Mouse (Mus musculus) R1 (cell line): Measurements from ENCODE around the gene Itm2b.

Source experiments
- DNase-seq: peaks from one replicate; pipeline ENCODE4 v3.0.0-alpha.2; 2018; ENCODE audit warnings: low read depth, low spot score

The Itm2b gene

DNA sequence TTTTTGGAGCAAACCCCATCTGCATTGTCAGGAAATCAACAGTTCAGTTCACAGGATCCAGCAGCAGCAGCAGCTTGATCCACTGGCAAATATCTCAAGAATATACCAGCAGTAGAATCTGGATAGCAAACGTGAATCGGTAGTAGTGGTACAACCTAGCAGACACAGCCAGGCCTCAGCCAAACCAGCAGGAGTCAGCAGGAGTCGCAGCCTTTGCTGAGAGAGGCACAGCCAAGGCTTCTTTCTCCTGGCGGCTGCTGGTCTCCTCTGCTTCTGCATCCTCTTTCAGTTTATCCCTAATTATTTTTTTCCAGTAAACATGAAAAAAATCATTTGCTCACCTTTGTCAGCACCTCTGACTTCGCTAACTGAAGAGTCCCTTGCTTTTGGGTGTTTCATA lies 10.7 kb upstream of the Itm2b start:
- DNase-seq: no peak

DNA sequence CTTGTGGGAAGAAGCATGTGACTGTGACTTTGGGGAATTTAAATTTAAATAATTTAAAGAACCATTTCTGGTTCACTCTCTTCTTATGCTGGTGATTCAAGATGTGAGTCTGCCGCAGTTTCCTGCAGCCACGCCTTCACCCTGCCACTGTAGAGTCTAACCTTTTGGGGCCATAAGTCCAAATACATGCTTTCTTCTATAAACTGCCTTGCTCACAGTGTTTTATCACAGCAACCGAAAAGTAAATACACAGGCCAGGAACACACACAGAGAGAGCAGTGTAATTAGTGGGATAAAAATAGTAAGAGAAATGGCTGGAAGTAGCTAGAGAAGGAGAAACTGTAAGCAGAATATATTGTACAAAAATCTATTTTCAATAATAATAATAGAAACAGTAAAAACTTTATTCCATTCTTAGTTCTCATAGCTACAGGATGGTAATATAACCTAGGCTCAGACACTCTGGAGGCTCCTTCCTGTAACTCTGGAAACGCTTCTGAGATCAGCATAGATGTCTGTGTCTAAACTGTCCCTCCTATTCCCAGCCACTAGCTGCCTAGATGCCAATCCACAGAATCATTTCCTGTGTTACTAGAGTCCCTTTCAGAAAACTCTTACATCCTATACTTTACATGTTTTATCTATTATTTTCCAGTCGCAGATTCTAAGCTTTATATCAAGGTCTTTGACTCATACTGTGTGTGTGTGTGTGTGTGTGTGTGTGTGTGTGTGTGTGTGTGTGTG lies 9.3 kb upstream of the Itm2b start:
- DNase-seq: no peak

DNA sequence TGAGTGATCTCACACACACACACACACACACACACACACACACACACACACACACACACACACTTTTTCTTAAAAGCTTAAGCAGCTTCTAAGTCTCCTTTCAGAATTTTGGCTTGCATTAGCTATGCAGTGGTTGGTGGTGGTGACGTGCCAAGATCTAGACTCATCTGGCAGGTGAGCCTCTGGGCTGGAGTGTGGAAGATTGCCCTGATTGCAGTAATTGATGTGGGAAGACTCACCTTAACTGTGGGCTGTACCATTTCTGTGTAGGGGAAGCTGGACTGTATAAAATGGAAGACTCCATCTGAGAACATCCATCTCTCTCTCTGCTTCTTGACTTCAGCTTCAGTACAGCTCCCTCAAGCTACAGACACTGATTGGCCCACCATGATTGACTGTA lies 6.4 kb upstream of the Itm2b start:
- DNase-seq: no peak

DNA sequence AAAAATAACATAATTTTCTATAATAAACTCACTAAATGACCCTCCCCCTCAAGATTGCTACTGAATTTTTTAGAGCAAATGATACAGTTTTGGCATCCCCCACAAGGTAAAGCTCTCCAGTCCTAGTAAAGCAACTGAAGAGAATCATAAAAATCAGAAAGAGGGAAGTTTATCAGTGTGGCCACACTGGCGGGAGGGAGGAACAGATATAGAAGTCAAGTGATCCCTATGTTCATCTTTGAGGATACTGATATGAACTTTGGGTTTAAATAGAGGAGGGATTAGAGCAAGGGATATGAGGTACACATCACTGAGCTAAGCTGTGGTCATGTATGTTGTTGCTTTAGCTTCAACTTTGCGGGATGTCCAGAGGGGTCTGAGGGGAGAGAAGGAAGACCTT lies 5.1 kb upstream of the Itm2b start:
- DNase-seq: no peak

DNA sequence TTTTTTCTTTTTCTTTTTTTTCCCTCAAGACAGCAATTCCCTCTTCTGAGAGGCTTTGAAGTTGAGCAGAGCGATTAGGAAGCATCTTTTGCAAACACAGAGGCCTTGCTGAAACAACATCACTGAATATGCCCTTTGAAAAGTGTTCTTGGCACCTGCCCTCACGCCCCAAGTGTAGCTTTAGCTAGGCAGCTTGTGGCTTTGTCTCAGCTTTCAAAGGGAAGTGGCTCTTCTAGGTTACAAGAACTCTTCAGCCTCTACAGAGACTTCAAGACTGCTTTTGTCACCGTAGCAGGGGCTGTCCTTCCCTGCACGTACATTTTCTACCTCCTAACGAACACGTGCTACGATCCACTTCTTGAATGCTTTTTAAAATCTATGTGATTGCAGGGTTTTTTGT lies 4.0 kb upstream of the Itm2b start:
- DNase-seq: peak; percentile 24

DNA sequence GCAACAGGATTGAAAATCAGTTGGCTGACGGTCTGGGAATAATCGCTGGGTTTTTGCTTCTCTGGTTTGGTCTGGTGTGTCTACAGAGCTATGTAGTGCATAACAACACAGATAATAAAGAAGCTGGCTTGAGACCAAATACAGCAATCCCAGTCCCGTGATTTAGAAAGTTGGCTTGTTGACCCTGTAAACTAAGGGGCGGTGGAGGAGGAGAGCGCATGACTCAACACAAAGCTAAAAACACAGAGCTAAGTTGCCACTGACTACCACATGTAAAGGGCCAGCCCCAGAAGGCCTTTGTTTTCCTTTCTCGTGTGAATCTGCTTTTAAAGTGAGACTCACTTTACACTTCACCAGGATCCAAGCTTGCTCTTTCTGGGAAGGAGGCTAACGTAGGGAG lies 3.5 kb upstream of the Itm2b start:
- peak; percentile 83 for DNase-seq

DNA sequence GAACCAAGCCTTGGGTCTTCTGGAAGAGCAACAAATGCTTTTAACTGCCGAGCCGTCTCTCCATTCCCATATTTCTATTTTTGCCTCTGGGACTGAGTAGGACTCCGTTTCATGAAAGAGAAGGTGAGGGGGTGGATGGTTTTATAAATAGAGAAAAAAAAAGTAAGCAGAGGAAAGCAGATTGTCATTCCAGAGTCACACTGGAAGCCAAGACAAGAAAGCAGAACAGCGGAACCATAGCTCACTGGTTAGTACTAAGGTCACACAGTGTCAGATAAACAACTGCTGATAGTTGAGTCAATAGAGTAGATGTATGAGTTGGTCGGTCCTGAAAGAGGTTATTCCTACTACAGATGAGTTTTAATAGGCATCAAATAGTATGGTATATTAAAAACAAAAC lies 1.4 kb upstream of the Itm2b start:
- DNase-seq: no peak

DNA sequence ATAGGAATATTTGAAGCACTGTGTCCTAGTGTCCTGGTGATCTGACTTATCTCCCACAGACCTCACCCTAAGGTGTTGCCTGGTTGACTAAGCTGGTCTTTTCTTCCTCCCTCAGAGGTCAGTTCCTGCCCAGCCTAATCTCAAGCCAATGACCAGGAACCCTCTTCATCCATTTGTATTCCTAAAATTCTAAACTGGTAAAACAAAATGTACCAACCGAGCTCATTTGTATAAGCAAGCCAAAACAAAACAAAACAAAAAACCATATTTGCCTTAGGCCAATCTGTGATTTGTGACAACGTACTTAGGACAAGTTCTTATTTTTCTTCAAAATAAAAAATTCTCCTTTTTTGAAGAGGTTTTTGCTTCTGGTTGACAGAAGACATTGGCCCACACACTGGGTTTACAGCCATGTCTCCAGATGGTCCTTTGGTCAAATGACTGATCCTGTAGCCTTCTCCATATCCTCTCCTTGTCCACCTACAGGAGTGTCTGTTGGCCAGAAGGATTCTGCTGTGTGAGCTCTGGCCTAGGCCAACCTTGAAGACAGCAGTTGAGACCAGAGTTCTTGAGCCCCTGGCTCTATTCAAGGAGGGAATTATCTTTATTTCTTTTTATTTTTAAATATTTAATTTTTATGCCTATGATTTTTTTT lies 758 bp upstream of the Itm2b start:
- no peak for DNase-seq

DNA sequence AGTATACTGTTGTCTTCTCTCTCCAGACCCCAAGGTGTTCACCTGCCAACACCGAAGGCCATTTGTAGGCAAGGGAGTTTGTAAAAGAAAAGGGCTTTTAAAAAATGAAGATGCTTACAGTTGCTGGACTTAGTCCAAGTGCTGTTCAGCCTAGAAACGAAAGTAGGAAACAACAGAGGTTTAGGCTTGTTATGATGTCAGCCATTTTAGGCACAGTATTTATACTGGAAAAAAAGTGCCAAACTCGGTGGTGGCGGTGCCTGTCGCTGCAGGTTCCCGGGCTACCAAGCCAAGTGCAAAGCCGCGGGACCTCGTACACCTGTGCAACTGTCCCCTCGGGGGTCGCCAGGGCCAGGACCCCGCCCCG lies 560 bp downstream of the Itm2b start:
- DNase-seq: peak; percentile 60

DNA sequence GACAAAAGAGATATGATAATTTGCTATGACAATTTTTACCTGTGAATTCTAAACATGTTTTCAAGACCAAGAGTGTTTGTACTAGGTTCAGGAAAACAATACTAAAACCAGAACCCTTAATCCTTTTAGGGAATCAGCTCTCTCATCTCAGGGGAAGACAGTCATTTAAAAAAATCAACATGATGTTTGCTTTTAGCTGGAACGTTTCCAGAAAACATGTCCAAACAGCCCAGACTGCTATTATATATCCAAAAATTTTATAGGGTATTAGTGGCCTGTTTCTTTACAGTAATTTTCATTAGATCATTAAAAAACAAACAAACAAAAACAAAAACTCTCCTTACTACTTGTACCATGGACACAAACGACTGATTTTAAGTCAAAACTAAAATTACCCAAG lies 1.3 kb downstream of the Itm2b start:
- DNase-seq: no peak

DNA sequence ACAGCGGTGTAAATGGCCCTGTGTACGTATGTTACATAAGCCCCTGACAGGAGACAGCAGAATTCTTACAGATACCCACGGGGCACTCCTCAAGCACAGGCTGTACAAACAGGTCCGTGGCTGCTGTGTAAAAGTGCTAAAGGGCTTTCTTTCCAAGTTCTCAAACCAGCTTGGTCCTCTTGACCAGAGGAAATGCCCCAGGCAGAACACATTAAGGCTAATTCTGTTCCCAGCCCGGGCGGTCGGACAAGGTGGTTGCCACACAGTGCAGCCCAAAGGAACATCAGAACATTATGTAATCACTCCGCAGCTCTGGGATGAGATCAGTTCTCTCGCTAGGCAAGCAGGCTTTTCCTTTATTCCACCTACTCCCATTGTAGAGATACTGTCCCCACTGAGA lies 2.4 kb downstream of the Itm2b start:
- no peak for DNase-seq

DNA sequence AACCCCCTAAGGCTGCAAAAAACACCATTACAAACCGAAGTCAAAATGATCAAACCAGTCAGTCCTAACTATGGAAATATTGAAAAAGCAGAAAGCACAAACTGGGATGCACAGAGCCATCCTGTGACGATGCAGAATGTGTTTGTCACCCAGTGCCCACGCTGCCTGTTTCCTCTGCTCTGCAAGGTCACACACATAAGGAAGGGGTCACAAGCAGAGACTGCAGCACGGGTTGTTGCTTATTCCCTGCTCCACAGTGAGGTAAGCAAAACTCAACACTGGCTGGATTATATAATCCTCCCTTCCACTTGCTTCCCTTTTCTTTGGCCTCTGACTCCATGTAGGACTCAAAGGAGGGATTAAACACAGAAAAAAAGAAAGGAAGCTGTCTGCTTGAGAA lies 3.5 kb downstream of the Itm2b start:
- DNase-seq: no peak

DNA sequence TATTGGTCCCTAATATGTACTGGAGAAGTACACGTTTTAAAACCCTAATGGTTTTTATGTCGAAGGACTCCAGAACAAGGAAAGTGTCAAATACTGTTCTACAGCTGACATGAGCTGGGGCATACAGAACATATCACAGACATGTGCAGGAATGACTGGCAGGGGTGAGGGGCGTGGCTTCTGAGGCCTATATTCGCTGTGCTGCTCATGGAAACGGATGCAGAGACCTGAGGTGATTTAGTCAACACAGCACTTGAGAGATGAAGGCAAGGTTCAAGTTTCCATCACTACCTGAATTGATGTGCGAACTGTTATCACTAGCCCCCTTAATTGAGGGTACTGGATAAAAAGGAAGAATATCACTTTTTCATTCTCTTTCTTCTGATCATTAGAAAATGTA lies 7.3 kb downstream of the Itm2b start:
- DNase-seq: no peak

DNA sequence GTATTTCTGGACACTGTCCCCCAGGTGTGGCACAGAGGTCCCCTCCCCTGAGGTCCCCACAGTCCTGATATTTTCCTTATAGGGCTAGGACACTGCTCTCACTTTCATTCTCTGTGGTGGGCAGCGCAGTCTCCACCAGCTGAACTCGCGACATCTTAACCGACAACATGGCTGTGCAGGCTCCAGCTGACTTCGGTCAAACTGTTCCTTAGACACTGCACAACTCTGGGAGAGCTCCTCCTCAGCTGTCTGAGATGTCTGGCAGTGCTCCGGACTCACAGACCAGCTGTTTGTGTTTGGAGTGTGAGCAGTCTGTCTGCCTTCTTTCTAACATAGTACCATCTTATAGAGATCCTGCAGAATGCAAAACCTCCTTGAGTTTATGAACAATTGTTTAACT lies 8.2 kb downstream of the Itm2b start:
- no peak for DNase-seq

DNA sequence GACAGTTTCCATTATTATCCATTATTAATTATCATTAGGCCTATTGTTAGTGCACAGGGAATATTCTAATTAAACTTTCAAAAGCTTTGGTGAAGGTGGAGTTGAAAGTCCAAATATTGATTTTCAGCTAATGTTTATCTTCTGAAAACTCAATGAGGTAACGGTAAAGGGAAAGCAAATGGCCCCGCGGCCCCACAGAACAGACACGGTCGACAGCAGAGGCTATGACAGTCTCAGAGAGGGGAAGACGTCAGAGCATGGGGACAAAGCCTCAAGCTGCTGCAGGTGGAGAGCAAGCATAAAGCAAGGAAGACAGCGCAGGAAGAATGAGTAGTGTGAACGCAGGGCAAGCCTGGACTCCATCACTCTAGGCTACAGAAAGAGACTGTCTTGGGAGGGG lies 9.2 kb downstream of the Itm2b start:
- DNase-seq: no peak

DNA sequence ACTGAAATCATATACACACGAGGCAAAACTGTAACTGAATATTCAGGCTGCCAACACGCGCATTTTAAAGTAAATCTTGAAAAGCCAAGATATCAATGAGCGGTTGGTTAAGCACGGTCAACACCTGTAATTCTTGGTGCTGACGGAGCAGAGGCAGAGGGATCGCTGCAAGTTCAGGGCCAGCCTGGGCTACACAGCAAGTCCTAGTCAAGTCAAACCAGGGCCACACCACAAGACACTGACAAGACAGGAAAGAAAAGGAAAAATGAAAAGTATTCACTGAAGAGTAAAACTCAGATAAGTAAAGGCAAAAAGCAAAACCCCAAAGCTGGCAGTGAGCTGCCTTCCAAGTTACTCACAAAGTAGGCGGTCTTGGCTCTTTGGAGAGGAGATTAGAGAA lies 9.6 kb downstream of the Itm2b start:
- DNase-seq: no peak

DNA sequence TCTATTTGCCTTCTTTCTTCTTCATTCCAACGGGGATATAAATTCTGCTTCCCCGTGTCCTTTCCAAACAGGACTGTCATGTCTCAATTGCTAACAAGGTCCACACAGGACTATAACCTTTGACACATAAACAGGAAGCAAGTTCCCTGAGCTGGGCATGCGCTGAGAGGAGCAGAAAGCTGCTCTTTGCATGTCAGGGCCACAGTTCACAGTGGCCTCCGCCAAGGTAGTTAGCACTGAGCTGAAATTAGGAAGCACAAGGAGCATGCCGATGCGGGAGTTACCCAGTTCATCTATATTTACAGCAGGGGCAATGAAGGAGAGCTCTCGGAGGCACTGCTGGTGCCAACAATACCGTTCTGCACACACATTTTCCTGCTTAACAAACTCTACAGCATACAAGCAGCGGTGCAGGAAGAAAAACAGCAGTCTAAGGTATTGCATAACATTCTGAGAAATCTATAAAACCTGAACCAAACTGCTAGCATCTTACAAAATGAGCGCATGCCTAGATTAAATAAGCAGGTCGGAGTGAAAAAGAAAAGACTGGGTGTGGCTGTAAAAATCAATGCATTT lies 10.7 kb downstream of the Itm2b start:
- no peak for DNase-seq

DNA sequence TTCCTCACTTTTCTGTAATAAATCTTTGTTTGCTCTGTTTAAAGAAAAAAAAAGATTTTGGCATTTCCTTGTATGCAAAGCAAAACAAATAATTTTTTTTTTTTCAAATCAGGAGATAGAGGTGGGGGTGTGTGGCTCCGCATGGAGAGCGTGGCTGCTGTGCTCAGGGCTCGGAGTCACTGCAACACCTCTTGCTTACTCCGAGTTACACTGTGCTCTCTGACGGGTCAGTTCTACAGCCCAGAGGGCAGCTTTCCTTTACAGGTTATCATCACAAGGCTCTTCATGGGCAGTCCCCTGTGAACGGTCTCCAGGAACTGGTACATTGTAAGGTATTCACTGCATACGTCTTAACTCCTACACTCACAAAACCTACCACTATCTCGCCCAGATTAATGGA lies 11.5 kb downstream of the Itm2b start:
- DNase-seq: no peak

DNA sequence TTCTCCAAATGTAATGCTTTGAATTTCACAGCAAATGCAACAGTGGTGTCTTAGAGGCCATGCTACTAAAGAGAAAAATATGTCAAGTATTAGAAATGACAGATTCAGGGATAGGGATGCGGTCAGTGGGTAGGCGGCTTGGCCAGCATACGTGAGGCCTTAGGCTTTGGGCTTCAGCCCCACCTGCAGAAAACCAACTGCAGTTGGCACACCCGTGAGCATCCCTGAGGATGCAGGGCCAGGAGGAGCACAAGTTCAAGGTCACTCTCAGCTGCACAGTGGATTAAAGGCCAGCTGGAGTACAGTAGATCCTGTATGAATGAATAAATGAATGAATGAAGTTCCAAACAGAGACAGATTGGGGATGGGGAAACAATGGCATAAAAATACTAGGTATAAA lies 12.1 kb downstream of the Itm2b start:
- no peak for DNase-seq

DNA sequence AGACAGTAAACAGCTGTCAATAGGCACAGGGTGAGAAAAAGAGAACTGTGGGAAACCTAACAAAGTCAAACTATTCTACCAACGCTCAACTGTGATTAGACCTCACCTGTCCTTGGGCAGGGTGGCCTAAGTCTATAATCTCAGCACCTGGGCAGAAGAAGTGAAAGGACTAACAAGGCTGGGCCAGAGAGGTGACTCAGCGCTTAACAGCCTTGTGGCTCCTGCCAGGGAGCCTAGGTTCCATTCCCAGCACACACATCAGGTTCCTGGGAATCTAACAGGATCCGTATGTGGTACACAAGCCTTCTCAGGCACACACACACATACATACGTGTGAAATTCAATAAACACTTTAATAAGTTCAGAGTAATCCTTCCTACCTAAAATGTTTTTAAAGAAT lies 13.5 kb downstream of the Itm2b start:
- no peak for DNase-seq

DNA sequence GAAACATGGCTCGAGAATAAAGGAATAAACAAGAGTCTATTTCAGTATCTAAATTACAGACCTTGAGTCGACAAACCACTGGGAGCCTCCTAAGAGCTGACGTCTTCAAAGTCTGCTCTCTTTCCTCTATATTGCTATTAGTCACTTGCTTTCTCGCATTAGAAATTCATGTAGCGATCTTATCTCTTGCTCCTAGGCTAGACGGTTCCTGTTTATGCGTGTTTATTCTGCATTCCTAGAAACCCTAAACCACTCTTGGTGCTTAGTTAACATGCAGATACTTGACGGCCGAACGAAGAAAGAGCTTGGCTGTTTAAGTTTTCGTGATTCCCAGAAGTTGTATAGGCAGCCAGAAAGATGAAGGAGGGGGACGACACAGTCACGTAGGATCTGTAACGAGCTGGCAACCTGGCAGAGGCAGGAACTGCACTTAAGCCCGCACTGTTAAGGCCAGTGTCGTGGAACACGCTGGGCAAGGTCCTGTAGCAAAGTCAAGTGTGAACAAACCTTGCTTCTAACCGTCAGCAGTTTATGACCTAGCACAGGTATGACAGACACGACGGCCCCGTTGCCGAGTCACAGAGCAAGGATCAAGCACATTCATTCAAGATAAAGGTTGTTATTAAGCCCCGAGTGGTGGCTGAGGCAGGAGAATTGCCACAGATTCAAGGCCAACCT lies 14.3 kb downstream of the Itm2b start:
- no peak for DNase-seq

DNA sequence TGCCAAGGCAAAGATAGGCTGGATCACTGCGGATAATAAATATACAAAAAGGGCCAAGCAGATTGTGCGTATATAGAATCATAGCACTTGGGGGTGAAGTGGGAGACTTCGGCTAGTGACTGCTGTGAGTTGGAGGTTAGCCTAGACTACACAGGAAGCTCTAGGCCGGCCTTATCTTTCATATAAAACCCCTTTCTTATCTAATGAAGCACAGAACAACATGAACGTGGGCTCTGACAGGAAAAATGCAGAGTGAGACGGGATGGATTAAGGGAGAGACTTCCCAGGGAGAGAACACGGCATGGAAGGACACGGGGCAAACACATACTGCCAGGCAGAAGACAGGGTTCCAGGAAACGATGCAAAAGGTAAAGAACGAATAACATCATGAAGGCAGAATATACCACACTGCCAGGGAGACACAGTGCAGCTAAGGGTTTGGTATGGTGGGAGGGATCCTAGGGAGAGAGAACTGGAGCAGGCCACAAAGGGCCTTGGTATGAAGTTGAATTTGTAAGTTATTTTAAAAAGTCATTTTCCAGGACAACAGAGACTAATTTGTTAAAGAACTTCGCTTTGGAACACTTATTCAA lies 14.9 kb downstream of the Itm2b start:
- no peak for DNase-seq

DNA sequence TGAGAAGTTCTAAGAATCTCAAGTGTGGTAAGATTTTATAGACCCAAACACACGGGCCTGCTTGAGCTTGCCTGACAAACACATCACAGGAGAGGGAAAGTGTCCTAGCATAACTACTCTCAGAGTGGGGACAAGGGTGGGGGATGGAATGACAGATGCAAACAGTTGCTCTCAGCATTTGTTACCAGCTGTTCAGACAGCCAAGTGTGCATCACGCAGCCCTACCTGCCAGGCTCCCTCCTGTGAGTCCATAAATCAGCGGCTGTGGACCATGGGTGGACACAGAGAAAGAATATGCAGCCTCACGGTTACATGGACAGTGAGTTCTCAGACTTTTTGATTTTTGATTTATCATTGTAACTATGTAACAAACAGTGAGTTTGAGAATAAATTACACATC lies 15.5 kb downstream of the Itm2b start:
- no peak for DNase-seq
